Mouse (Mus musculus) gastrocnemius, adult 2 months (tissue): ENCODE results near the gene Lrrc4b. TPM values are rescaled to one million over a fixed set of nuclear protein-coding genes. Genes with fewer than 3 reads are reported as not detected.

Experiments used
- DNase-seq: peaks from one replicate; pipeline ENCODE4 v3.0.0; 2022
- H3K27ac ChIP-seq: fragments of 200-600 bp; 2 replicates; pipeline ENCODE4 v1.8.1; 2022; ENCODE audit warnings: mild to moderate bottlenecking
- H3K4me3 ChIP-seq: fragments of 200-600 bp; 2 replicates; pipeline ENCODE4 v1.8.1; 2022; ENCODE audit warnings: mild to moderate bottlenecking, moderate library complexity
- CTCF ChIP-seq: fragments of 200-600 bp; IDR thresholded peaks from 2 replicates; pipeline ENCODE4 v1.8.1; 2022; ENCODE audit warnings: antibody characterized with exemption, mild to moderate bottlenecking, moderate library complexity
- intact Hi-C: fragments of 180-260 bp; cut with DNase I; formaldehyde crosslinking; loops from one replicate; pipeline ENCODE4 v1.15.1; 2025
- total RNA-seq, 2 experiments: library from RNA; stranded (reverse); gene quantifications; 2 replicates each; pipeline ENCODE4 v1.2.3; 2021

Lrrc4b gene
- total RNA-seq, 2 experiments from 2014 or later, result not detected

GRCm38 (mm10) chr7:44413307-44413706 is 15.5 kb upstream of the Lrrc4b start:
- no peak overlapping the region for H3K4me3 ChIP-seq
- DNase-seq, result no peak
- H3K27ac ChIP-seq, result no peak overlapping the region
- TF ChIP-seq CTCF, result no peak
- intact Hi-C loops, result no loop called here

- DNase-seq, result no peak
- Histone ChIP-seq H3K27ac (no peak overlapping the region), H3K4me3 (no peak overlapping the region)
- TF ChIP-seq CTCF, result no peak
- intact Hi-C loops, result no loop called here
Observed at GRCm38 (mm10) chr7:44427666-44428065, 1.2 kb upstream of the Lrrc4b start.

- intact Hi-C loops, result no loop called here
- Histone ChIP-seq H3K27ac (no peak overlapping the region), H3K4me3 (peak overlapping the region; percentile 39)
- no peak for TF ChIP-seq CTCF
- DNase-seq, result no peak
Observed at GRCm38 (mm10) chr7:44428171-44428950, 457 bp upstream of the Lrrc4b start.

DNA sequence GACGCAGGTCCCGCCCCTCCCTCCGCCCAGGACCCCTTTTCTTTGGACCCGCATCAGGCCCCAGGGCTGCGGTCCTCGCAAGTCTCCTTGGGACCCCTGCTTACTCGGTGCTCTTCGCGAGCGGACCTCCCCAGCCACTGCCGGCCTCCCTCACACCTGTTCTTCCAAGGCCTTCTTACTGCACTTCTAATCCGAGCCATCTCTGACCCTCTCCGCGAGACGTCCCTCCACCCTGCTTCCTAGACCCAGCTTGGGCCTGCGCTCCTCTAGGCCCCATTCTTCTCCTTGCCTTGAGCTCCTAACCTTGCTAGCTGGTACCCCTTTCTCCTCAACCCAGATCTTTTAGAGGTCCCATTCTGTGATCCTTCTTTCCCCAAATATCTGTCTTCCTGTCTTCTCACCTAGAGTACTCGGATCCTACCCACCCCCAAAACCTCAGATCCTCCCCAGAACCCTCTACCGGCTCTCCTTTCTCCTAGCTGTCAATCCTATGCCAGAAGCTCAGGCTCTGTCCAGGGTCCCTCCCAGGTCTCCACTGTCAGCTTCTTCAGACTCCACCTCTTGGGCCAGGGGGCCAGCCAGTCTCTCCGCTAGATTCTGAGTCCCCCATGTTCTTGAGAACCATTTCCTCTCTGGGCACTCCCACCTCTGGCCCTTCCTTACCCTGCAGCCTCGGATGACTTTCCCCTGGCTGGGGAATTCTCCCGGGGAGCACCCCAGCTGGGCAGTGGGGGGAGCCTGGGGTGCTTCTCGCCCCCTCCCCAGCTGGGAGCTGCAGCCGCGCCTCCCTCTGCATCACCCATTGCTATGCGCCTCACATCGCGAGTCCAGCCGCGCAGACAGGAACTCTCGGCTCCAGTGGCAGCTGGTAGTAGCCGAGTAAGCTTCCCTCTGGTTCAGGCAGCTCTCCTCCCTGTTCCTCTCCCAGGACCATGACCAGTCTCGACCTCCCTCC is 993 bp downstream of the Lrrc4b start:
- Histone ChIP-seq H3K4me3 (peak overlapping the region; percentile 63), H3K27ac (no peak overlapping the region)
- DNase-seq, result no peak
- intact Hi-C loops, result no loop called here
- no peak for TF ChIP-seq CTCF

- no peak for TF ChIP-seq CTCF
- intact Hi-C loops, result no loop called here
- Histone ChIP-seq H3K27ac (no peak overlapping the region), H3K4me3 (no peak overlapping the region)
- DNase-seq, result no peak
Observed at GRCm38 (mm10) chr7:44432550-44432949, 3.7 kb downstream of the Lrrc4b start.

DNA sequence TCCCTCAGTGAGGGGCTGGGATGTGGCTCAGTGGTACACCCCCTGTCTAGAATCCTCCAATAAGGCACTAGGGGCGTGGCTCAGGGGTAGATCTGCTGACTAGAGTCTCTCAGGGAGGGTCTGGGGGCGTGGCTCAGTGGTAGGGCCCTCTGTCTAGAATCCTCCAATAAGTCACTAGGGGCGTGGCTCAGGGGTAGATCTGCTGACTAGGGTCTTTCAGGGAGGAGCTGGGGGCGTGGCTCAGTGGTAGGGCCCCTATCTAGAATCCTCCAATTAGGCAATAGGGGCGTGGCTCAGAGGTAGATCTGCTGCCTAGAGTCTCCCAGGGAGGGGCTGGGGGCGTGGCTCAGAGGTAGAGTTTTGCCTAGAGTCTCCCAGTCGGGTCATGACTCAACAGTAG is 4.6 kb downstream of the Lrrc4b start:
- TF ChIP-seq CTCF, result no peak
- DNase-seq, result no peak
- intact Hi-C loops, result no loop called here
- no peak overlapping the region for H3K4me3 ChIP-seq
- H3K27ac ChIP-seq, result no peak overlapping the region

DNA sequence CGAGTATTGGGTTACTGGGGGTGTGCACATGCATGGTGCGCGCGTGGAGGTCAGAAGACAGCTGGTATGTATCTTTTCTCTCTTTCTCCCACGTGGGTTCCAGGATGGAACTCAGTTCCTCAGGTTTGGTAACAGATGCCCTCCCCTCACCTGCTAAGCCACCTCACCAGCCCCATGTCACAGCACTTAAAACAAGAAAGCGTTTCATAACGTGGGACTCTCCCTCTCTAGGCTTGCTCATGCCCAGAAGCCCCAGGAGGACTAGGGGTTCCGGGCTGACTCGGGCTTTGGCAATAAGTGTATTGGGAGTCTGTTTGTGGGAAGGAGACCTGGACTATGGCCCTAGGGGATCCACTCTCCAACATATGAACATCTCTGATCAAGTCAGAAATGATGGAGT is 5.3 kb downstream of the Lrrc4b start:
- intact Hi-C loops, result no loop called here
- H3K27ac ChIP-seq, result no peak overlapping the region
- TF ChIP-seq CTCF, result no peak
- H3K4me3 ChIP-seq, result no peak overlapping the region
- no peak for DNase-seq

- no peak for DNase-seq
- Histone ChIP-seq H3K27ac (no peak overlapping the region), H3K4me3 (no peak overlapping the region)
- intact Hi-C loops, result no loop called here
- TF ChIP-seq CTCF, result no peak
Observed at GRCm38 (mm10) chr7:44435796-44436195, 7.0 kb downstream of the Lrrc4b start.

DNA sequence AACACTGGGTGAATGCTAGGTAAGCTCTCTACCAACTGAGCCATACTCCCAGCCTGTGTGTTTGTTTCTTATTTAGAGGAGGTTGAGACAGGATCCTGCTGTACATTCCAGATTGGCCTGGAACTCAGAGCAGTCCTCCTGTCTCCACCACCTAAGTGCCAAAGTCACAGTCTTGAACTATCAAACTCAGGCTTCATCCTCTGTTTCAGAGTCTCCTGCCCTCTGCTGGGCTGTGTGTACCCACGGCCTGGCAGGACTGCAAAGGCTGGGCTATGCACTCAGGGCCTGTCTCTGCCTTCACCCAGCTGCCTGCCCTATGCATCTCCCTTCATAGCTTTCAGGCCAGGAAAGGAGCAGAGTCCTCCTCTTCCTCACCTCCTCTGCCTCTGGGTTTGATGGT is 7.4 kb downstream of the Lrrc4b start:
- H3K4me3 ChIP-seq, result no peak overlapping the region
- no peak for DNase-seq
- intact Hi-C loops, result no loop called here
- TF ChIP-seq CTCF, result no peak
- no peak overlapping the region for H3K27ac ChIP-seq

GRCm38 (mm10) chr7:44437188-44437587 is 8.4 kb downstream of the Lrrc4b start:
- no peak overlapping the region for H3K27ac ChIP-seq
- intact Hi-C loops, result no loop called here
- no peak for TF ChIP-seq CTCF
- H3K4me3 ChIP-seq, result no peak overlapping the region
- no peak for DNase-seq

- intact Hi-C loops, result no loop called here
- Histone ChIP-seq H3K4me3 (no peak overlapping the region), H3K27ac (no peak overlapping the region)
- no peak for TF ChIP-seq CTCF
- DNase-seq, result no peak
Observed at GRCm38 (mm10) chr7:44437933-44438332, 9.1 kb downstream of the Lrrc4b start.

- no peak for DNase-seq
- no peak for TF ChIP-seq CTCF
- Histone ChIP-seq H3K4me3 (no peak overlapping the region), H3K27ac (no peak overlapping the region)
- intact Hi-C loops, result no loop called here
Observed at GRCm38 (mm10) chr7:44439696-44440095, 10.9 kb downstream of the Lrrc4b start.

DNA sequence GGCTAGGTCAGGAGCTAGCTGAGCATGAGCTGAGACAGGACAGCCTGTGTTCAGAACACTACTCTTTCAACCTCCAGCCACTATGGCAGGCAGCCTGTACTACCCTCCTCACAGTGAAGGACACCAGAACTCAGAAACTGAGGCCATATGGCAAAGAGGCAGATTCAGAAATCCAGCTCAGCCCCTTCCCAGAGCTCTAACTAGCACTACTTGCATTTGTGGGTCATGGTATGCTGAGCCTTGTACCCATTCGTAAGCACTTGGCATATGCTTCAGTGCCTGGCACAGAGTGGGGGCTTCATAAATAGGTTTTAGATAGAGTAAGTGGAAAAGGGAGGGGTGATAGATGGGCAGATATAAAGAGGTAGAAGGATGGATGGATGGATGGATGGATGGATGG is 11.7 kb downstream of the Lrrc4b start:
- TF ChIP-seq CTCF, result no peak
- intact Hi-C loops, result no loop called here
- no peak for DNase-seq
- Histone ChIP-seq H3K27ac (no peak overlapping the region), H3K4me3 (no peak overlapping the region)

DNA sequence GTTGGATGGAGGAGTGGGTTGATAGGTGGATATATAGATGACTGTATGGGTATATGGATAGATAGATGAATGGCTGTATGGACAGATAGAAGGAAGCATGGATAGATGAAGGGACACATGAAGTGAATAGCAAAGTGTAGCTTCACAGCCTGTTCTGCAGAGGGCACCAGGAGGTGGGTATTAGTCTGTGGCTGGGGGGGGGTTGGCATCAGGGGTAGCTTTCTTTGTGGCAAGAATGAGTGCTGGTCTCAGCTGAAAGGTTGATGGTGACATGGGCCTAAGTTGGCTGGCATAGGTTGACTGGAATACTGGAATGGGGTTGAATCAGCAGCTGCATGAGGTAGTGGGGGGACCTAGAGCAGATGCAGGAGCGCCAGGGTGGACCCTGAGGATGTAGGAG is 12.4 kb downstream of the Lrrc4b start:
- intact Hi-C loops, result no loop called here
- no peak for DNase-seq
- no peak for TF ChIP-seq CTCF
- Histone ChIP-seq H3K4me3 (no peak overlapping the region), H3K27ac (no peak overlapping the region)
